Mouse (Mus musculus) embryo, embryonic 9.5 days (tissue): ENCODE data around the gene Fam129b.
A peak's percentile ranks its signal among the peaks of the same experiment; 100 is the strongest.
"Not testable (repeated sequence)": the region's sequence is repeated elsewhere in the genome, so short reads cannot be mapped to it uniquely, and the experiment has no call there.

ENCODE experiments used
- DNase-seq: peaks from one replicate; pipeline ENCODE4 v3.0.0-alpha.2; 2017; ENCODE audit errors: extremely low spot score

Gene Fam129b

GRCm38 (mm10) chr2:32875675-32876489 is at the start of gene Fam129b:
Gene Fam129b (plus strand): TSS chr2:32876114.
- DNase-seq, result peak; percentile 98

- DNase-seq, result no peak
These were observed 46.8 kb upstream of the Fam129b start for GRCm38 (mm10) chr2:32828979-32829676.

- DNase-seq, result no peak
These were observed 41.4 kb upstream of the Fam129b start for GRCm38 (mm10) chr2:32834496-32834895.

DNA sequence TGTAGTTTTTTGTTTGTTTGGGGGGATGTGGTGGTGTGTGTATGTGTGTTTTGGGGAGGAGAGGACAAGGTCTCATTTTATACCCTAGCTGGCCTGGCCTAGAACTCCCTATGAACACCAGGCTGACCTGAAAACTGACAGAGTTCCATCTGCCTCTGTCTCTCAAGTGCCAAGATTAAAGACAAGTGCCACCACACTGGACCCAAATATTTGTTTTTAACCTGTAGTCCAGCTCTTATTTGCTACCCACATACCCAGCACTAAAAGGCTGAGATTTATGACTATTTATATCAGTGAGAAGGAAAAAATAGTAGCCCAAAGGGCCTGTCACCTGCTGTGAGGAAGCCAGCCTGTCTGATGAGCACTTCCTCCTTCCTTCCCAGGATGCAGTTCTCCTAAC is 40.3 kb upstream of the Fam129b start:
- DNase-seq, result no peak

- DNase-seq, result no peak
These were observed 37.6 kb upstream of the Fam129b start for GRCm38 (mm10) chr2:32838147-32838884.

- no peak for DNase-seq
These were observed 36.7 kb upstream of the Fam129b start for GRCm38 (mm10) chr2:32839261-32839660.

- DNase-seq, result no peak
These were observed 34.8 kb upstream of the Fam129b start for GRCm38 (mm10) chr2:32841099-32841498.

DNA sequence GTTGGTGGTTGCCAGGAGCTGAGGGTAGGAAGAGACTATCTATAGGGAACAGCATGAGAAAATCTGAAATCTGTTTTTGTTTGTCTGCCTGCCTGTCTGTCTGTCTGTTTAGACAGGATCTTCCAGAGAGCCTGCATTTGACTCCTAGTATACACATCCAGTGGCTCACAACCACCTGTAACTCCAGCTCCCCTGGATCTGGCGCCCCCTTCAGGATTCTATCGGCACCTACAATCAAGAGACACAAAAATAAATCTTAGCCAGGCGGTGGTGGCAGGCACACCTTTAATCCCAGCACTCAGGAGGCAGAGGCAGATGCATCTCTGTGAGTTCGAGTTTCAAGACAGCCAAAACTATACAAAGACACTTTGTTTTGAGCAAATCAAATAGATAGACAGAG is 33.4 kb upstream of the Fam129b start:
- DNase-seq, result no peak

DNA sequence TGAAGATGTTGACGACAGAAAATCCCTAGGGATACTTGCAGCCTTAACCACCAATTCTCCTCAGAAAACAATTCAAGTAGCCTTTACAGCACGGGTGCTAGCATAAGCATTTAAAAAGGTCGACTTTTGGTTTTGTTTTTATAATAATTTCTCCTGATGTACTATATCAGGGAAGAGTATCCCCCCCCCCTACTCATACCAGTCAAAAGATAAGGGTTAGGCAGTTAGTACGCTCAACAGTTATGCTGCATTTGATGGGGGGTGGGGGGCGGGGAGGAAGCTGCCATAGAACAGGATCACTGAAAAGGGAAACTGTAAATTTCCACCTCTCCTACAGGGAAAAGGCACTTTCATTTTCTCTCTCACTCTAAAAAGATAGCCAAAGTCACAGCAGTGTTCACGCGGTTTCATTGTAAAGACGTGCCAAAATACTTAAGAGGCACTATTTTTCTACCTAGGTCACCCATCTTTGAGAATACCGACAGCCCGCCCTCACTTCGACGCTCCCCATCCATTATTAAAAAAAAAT is 30.3 kb upstream of the Fam129b start:
- no peak for DNase-seq

DNA sequence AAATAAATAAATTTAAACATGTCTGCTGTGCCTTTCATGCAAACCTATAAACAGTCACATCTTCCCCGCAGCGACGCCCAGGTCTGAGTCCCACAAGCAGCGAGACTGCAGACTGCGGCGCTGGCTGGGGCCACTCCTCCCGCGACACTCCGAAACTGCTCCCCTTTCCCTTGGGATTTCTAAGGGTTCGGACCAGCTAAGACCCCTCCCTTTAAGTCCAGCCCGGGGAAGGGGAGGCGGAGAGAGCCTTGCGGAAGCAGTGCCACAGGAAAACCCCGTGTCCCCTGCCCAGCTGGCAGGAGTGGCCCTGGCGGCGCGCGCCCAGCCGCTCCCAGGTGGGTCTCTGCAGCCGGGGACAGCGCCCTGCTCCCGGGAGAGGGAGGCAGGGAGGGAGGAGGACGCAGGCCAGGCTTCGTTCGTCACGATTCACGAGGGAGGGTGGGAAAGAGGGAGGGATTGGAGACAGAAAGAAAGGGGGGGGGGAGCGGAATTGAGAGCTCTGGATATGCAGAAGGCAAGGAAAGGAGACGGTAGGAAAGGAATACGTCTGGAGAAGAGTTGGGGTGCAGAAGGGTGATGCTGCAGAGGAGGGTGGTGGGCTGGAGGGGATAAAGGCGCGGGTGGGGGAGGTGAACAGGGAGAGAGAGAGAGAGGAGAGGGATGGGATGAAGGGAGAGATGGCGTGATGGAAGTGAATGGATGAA is 29.7 kb upstream of the Fam129b start:
- DNase-seq, result peak; percentile 63

GRCm38 (mm10) chr2:32846805-32847467 is 29.0 kb upstream of the Fam129b start, which contains the start of gene Stxbp1:
Gene Stxbp1 (minus strand): TSS chr2:32847245.
- peak; percentile 88 for DNase-seq

DNA sequence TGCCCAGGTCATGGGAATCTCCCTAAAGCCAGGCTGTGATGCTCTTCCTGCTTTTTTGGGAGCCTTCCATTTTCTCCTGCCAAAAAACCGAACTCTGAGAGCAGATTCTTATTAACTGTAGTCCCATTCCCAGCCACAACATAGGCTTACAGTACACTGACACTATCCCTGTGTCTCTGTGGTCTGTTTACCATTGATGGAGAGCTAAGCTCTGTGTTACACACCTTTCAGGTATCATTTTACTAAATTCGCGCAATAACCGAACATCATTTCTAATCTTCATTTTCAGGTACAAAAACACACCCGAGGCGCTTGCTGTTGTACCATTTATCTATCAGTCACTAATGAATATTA is 28.5 kb upstream of the Fam129b start:
- DNase-seq, result no peak

GRCm38 (mm10) chr2:32852156-32852555 is 23.8 kb upstream of the Fam129b start:
- DNase-seq, result peak; percentile 36

DNA sequence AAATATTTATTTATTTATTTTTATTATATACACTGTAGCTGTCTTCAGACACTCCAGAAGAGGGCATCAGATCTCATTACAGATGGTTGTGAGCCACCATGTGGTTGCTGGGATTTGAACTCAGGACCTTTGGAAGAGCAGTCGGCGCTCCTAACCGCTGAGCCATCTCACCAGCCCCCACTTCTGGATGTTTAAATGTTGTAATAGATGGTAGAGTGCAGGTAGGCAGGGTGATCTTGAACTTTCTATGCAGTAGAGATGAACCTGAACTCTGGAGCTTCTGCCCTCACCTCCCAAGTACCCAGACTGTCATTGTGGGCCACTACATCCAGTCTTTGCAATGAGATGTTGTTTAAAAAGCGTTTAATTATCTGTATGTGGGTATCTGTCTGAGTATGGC is 22.2 kb upstream of the Fam129b start:
- DNase-seq, result not testable (repeated sequence)

- peak; percentile 82 for DNase-seq
These were observed 21.7 kb upstream of the Fam129b start for GRCm38 (mm10) chr2:32854206-32854605.

- DNase-seq, result no peak
These were observed 20.7 kb upstream of the Fam129b start for GRCm38 (mm10) chr2:32855046-32855785.

DNA sequence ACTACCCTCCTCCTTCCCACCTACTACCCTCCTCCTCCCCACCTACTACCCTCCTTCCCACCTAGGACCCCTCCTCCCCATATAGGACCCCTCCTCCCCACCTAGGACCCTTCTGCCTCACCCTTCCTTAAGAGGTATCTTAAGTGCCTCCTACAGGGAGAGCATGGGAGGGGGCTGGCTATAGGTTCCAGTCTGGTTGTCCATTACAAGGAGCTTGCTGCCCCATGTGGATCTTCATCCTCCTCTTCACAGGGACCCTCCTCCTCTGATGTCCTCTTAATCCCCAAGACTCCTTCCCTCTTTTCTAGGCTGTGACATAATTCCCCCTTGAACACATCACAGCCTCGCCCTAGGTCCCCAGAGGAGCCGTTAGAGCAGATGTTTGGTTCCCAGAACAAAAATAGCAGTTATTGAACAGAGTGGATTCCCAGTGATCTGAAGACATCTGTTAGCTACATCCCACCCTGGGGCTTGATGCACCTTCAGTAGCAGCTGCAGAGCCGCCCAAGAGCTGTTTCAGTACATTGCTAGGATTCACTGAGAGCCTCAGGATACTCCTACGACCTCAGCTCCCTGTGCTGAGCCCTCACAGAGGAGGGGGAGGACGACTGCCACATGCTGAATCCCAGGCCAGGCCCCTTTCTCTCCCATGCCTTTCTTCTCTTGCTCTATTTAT is 20.0 kb upstream of the Fam129b start:
- DNase-seq, result no peak

DNA sequence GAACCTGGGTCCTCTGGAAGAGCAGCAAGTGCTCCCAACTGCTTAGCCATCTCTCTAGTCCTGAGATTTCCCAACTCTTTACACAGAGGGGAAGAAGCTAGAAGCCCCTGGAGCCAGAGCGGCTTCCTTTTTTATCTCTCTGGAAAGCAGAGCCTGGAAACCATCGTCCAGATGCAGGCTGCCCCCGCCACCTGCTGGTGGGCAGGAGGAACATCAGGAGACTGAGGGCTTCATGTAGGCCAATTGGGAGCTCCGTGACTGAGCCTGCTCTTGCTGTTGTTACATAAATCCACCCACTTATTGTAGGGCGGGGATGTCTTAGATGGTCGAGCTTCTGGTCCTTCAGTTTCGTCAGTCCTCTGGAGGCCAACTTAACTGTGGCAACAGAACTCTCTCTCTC is 18.3 kb upstream of the Fam129b start:
- peak; percentile 82 for DNase-seq

- DNase-seq, result peak; percentile 49
These were observed 16.8 kb upstream of the Fam129b start for GRCm38 (mm10) chr2:32859010-32859621.
